Mouse (Mus musculus) brain, embryonic 18.5 days (tissue): ENCODE measurements around the gene Rin2.

ENCODE experiments used
- DNase-seq: peaks from one replicate; pipeline ENCODE4 v3.0.0-alpha.2; 2012; ENCODE audit warnings: low read depth, low spot score

Rin2 gene

DNA sequence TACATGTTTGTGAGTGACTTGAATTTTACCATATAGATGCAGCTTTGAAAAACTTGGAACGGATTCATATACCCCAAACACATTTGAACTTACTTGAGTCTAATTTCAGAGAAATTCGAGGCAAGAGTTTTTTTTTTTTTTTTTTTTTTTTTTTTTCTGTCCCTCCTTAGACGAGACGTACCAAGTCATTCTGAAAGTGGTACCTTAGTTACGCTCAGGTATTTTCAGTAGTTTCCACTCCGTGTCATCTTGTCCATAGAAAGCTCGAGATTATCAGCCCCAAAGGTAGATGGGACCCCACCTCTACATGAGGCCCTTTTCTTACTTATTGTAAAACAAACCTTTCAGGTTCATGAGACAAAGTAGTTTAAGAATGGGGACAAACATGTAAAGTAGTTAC lies 55.9 kb downstream of the Rin2 start:
- DNase-seq: no peak

DNA sequence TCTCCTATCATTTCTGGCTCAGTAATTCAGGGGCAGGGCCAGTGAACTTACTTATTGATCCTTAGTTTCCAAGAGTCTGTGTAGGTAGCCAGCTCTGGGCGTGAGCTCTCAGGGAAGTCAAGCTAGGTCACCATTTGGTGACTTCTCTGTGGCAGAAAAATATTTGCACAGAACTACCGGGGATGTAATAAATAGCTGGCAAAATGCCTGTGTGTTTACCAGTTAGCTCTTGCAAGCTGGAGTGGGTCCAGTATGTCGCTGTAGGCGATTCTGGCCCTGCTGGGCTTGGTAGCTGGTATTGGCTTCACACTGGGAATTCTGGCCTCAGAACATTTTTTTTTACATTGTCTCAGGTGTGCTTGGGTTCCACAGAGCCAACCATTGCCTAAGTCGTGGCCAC lies 60.1 kb downstream of the Rin2 start:
- no peak for DNase-seq

DNA sequence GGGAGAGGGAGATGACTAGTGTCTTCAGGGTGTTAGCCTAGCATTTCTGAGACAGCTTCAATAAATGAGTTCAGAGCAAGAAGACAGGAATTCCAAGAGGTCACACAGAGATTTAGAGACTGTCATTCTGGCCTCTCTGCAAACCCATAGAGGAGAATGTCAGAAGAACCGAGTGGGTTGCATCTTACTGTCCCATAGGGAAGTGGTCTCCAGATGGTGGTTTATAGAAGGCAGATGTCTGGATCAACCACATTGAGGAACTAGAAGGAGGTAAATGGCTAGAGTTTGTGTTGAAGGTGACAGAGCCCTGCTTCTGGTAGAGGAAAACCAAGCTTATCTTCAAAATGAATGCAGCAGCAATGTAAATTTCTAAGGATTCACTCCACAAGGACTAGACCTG lies 61.5 kb downstream of the Rin2 start:
- no peak for DNase-seq

- no peak for DNase-seq
Observed at GRCm38 (mm10) chr2:145737196-145737595, 62.2 kb downstream of the Rin2 start.

DNA sequence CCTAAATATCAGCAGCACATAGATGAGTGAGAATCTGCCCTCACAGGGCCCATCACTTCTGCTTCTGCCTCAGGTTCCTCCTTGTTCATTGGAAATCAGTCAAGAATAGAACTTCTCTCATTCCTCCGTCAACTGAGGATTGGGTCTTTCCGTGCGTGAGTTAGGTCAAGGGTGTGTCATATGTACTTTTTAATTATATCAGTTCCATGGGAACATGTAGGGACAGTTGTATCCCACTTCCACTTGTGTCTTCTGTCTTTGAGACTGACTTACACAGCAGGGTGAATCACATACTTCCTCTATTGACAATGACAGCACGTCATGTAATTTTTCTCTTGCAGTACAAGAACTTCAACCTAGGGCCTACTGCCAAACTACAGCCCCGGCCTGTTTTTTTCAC lies 65.7 kb downstream of the Rin2 start:
- no peak for DNase-seq

DNA sequence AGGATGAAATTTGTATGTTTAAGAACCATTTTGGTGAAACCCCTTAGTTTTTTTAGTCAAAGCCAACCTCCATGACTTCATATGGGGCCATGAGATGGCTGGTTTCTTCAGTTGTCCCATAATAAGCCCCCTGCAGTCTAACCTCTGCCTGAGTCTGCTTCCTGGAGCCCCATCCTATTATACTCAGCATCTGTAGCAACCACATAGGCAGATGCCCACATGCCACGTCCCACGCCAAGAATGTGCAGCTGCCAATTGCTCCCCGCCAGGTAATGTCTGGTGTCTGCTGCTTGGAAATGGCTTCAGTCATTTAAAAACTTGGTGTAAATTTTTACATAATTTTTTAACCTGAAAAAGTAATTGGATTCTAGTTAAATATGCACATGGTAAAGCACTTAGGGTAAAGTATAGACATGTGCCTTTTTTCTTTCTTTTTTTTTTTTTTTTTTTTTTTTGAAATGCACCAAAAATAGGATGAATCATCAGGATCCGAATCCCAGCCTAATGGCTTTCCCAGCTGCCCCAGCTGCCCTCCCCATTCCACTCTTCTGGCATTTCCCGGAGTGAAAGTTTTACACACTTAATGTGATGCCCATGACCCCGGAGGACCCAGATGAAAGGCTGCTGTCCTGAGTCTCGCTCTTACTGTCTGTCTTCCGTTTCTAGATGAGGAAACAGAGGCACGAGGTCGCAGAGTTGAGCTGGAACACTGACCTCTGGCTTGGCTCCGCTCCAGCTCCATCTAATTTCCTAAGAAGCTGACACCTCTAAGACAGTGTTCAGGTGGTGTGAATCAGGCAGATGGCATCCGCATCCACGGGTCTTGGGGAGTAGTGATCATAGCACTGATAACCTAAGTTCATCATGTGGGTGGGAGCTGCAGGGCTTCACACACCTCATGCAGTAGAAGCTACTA lies 68.0 kb downstream of the Rin2 start:
- DNase-seq: no peak

- no peak for DNase-seq
Observed at GRCm38 (mm10) chr2:145746406-145746805, 71.4 kb downstream of the Rin2 start.

GRCm38 (mm10) chr2:145749645-145750044 lies 74.6 kb downstream of the Rin2 start:
- no peak for DNase-seq

DNA sequence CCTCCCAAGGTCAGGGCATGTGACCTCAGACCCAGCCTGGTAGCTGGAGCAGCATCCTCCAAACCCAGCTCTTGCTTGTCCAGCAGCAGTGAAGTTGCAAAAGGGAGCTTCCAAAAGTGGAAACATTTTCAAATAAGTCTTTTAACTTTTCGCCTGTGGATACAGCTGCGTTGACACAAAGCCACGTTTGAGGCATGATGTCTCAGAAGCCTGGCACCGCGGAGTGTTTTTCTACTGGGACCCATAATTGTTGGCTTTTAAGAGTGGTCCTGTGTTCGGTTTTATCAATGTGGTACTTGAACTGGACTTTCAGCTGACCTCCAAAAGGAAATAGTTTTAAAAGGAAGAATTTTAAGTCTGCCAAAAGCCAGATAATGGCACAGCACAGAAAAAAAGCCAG lies 77.6 kb downstream of the Rin2 start:
- no peak for DNase-seq

- no peak for DNase-seq
Observed at GRCm38 (mm10) chr2:145753973-145754372, 79.0 kb downstream of the Rin2 start.

DNA sequence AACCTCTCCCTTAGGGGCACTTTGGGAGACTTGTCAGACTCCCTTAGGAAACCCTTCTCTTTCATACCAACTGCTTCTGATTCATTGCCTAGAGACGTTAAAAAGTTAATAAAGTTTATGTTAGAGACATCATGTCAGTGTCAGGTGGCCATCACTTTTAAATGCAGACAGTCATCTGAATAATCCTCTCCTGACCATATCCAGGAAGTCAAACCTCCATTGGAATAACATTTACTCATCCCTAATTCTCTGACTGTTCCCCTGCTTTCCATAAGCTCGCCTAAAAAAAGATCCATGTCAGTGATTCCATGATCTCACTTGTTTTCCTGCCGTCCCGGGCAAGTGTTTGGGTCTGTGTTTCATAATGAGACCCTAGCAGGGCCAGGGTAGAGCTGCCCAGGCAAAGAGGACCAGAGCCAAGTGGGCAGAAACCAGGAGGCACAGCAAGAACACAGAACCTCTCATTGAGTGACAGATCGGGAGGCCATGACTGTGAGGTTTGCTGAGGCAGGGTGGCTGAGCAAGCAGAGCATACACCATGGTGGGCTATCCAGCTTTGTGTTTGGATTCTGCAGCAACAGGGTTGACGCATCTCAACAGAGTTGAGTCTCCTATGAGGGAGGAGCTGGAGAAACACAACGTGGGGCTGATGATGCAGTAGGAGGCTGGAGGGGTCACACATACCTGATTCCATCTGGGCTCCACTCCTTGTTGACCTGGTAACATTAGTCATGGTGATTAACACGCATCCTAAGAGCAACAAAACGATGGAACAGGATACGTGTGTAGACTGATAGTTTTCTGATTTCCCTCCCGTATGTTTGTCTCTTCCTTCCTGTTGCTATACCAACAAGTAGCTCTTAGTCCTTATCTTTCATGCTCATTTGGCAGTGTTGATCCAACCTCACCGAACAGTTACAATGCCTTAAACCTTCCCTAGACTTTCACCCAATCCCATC lies 81.1 kb downstream of the Rin2 start:
- DNase-seq: no peak

- DNase-seq: no peak
Observed at GRCm38 (mm10) chr2:145760121-145760520, 85.1 kb downstream of the Rin2 start.

- DNase-seq: no peak
Observed at GRCm38 (mm10) chr2:145761436-145761835, 86.4 kb downstream of the Rin2 start.

GRCm38 (mm10) chr2:145769964-145770363 lies 94.9 kb downstream of the Rin2 start:
- DNase-seq: no peak

DNA sequence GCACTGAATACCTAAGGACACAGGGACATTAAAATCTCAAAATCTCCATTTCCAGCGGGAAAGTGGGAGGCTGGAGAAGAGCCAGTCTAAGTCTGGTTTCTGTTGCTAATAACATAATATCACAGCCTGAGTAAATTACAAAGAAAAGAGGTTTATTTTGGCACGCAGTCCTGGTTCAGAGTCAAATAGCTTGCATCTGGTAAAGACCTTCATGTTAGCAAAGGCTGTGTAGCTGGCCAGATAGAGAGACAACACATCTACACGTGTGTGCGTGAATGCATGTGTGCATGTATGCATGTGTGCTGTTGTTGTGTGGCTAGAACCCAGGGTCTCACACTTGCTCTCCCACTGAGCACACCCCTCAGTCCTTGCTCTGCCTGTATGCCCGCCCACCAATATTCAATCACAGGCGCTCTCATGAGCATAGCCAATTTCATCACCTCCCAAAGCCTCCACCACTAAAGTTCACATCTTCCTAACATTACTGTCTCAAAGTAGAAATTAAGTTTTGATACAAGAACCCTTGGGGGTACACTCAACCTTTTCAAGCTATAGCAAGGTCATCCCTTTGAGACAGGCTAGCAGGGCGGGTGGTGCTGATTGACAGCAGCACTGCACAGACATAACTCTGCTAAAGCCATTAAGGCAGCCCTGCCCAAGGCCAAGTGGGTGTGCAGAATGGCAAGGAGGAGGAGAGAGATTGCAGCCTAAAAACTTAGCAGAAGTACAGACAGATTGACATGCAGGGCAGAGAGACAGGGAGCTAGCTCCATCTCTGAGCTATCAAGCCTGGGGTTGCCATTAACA lies 95.9 kb downstream of the Rin2 start:
- DNase-seq: no peak

- no peak for DNase-seq
Observed at GRCm38 (mm10) chr2:145783247-145783646, 108.2 kb downstream of the Rin2 start.

DNA sequence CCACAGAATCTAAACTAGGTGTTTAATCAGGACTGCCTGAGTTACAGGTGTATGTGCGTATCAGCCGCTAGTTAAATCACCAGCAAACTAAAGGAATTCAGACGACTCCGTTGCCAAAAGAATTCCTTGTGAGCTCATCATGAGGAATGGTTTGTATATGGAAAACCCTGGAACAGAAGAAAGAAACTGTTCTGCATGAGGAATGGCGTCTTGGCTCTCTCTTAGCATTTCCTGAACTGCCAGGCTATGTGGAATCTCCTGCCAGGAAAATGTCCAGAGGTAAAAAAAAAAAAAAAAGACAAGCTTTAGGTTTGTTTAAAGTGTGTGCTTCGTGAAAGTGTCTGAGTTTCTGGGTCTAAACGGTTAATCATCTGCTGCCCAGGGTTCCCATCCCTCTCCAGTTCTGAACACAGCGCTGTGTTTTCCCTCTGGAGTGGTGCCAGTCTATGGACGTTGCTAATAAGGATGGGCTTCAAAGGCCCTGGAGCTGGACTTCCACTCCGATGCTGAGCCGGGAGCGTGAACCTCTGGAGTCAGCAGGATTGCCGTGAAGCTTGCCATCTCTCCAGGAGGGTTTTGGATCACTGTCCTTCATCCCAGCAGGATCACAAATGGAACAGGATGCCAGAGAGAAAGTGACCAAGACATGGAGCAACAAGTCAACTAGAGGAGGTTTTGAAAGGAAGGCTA lies 109.4 kb downstream of the Rin2 start:
- no peak for DNase-seq

GRCm38 (mm10) chr2:145784964-145785363 lies 109.9 kb downstream of the Rin2 start:
- DNase-seq: no peak

DNA sequence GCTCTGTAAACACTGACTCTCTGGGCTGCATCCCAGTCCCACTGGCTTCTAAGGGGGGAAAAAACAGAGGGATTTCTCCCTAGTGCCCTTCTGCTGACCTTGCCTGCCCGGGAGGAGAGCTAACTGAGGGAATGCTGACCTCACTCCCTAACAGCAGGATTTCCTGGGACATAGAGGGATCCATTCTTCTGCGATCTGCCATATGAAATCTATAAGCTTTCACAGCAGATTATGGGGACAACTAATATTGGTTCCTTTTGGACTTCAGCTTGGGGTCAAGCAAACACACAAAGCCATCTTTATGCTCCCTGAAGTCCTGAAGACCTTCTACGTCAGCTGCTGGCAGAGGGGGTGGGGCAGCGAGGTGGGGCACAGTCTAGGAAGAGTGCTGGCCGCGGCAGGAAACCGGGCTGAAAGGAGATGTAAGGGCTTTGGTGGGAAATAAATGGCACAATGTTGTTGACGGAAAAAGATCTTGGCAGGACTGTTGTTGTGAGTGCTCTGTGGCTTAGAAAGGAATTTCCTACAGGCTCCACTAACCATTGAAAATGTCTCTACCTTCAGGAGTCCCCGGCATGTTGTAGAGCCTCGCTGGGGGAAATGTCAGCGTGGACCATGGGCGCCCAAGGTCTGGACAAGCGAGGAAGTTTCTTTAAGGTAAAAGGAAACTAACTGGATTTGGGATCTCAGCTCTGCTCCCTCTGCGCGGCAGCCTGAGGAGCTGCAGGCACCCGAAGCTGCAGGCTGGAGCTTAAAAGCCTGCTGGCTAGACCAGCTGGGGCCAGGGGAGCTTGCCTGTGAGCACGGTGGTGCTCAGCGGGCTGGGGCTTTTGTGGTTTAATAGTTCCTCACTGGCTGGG lies 111.0 kb downstream of the Rin2 start:
- DNase-seq: no peak

GRCm38 (mm10) chr2:145786618-145786932 lies 111.6 kb downstream of the Rin2 start:
- DNase-seq: no peak
